Mouse (Mus musculus): ENCODE data around the gene Zfp184. TPM values are rescaled to one million over a fixed set of nuclear protein-coding genes. Genes with fewer than 3 reads are reported as not detected.
A peak's percentile ranks its signal among the peaks of the same experiment; 100 is the strongest.
"Not testable (repeated sequence)": the region's sequence is repeated elsewhere in the genome, so short reads cannot be mapped to it uniquely, and the experiment has no call there.

The Zfp184 gene
- total and polyA plus RNA-seq, 3 experiments: 0.42 to 1.0 TPM; not detected in 1

DNA sequence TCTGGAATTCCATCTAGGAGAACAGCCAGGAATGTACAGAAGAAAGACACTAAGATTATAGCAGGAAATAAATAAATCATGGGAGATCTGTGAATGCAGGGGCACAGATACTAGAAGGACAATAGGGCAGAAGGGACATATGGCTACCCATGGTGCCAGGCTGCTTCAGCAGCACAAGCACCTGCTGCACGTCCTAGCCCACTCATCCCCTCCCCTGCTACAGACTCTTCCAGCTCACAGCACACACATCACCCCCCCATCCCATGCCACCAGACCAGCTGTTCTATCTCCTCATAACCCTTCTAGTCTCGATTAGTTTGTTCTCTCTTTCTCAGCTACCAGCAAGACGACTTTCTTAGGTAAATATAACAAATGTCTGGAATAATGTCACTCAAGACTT is 41.4 kb upstream of the Zfp184 start:
- peaks cover 0 to 8% of the 10 kb centered on the region in 2 experiments; a peak in 2 of 4 replicates for H3K36me3 ChIP-seq (ENCODE audit: control insufficient read depth in 1 of 2, insufficient read depth in 2 of 2, low read length in 2 of 2)
- peaks cover 0 to 4% of the 10 kb centered on the region in 2 experiments; a peak in 1 of 4 replicates for H3K4me1 ChIP-seq (ENCODE audit: control insufficient read depth in 1 of 2, insufficient read depth in 2 of 2, low read length in 2 of 2)
- no peaks in the 10 kb centered on the region for H3K79me2 ChIP-seq (ENCODE audit: control insufficient read depth, insufficient read depth, low read length, poor library complexity)
- no peaks in the 10 kb centered on the region; a peak in 1 of 4 replicates for H3K27me3 ChIP-seq (ENCODE audit: control insufficient read depth in 1 of 2, insufficient read depth in 2 of 2, low read length in 2 of 2)
- no peak for DNase-seq (ENCODE audit: low read depth, low spot score)
- H3K9me3 ChIP-seq (replicated peaks; ENCODE audit: insufficient read depth, low read length): no peaks in the 10 kb centered on the region
- TF ChIP-seq MAX (IDR thresholded peaks at IDR 0.05; ENCODE audit: low read length) (no peak), JUND (IDR thresholded peaks at IDR 0.05; ENCODE audit: low read depth, low read length) (no peak), TBP (IDR thresholded peaks at IDR 0.05; ENCODE audit: low read depth, low read length) (no peak), ZKSCAN1 (IDR thresholded peaks at IDR 0.05; ENCODE audit: low read depth, low read length) (no peak), ZMIZ1 (IDR thresholded peaks at IDR 0.05; ENCODE audit: low read depth, low read length) (no peak), NRF1 (IDR thresholded peaks at IDR 0.05; ENCODE audit: insufficient read depth, low read depth, low read length, poor library complexity, severe bottlenecking) (no peak), HCFC1 (IDR thresholded peaks at IDR 0.05; ENCODE audit: low read depth, low read length) (no peak), MYB (IDR thresholded peaks at IDR 0.05; ENCODE audit: low read depth, low read length) (no peak), GATA1 (IDR thresholded peaks at IDR 0.05; ENCODE audit: low read depth, low read length) (no peak), TAL1 (IDR thresholded peaks at IDR 0.05; ENCODE audit: low read length) (no peak), BHLHE40 (IDR thresholded peaks at IDR 0.05; ENCODE audit: borderline replicate concordance, low read depth, low read length) (no peak), UBTF (IDR thresholded peaks at IDR 0.05; ENCODE audit: borderline replicate concordance, insufficient read depth, low read depth, low read length) (no peak), SMC3 (IDR thresholded peaks at IDR 0.05; ENCODE audit: low read depth, low read length) (no peak), CHD2 (IDR thresholded peaks at IDR 0.05; ENCODE audit: low read length) (no peak), RCOR1 (IDR thresholded peaks at IDR 0.05; ENCODE audit: low read depth, low read length) (no peak), ETS1 (IDR thresholded peaks at IDR 0.05; ENCODE audit: low read depth, low read length) (no peak), KAT2A (conservative IDR thresholded peaks at IDR 0.05; ENCODE audit: low read depth, low read length) (no peak)
- H3K27ac ChIP-seq (ENCODE audit: control insufficient read depth, low read depth, low read length): no peak overlapping the region
- no peak overlapping the region for H3K9ac ChIP-seq (ENCODE audit: control insufficient read depth, low read depth, low read length, poor library complexity, severe bottlenecking)
- H3K4me3 ChIP-seq (ENCODE audit: control insufficient read depth in 1 of 2, insufficient read depth in 1 of 2, low read depth in 2 of 2, low read length in 2 of 2): no peak overlapping the region

DNA sequence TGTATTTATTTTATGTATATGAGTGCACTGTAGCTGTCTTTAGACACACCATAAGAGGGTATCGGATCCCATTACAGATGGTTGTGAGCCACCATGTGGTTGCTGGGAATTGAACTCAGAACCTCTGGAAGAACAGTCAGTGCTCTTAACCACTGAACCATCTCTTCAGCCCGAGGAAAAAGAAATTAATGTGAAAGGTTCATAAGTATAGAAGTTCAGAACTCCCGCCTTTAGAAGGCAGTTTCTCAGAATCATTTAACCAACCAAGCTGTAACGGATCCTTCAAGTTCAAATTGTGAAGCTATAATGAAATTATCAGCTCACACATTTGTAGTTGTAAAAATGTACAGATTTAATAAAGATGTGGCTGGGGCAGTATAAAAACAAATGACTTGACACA is 40.8 kb upstream of the Zfp184 start:
- H3K4me3 ChIP-seq (ENCODE audit: control insufficient read depth in 1 of 2, insufficient read depth in 1 of 2, low read depth in 2 of 2, low read length in 2 of 2); DNase-seq (ENCODE audit: low read depth, low spot score); H3K27me3 ChIP-seq (ENCODE audit: control insufficient read depth in 1 of 2, insufficient read depth in 2 of 2, low read length in 2 of 2); H3K9ac ChIP-seq (ENCODE audit: control insufficient read depth, low read depth, low read length, poor library complexity, severe bottlenecking); H3K9me3 ChIP-seq (replicated peaks; ENCODE audit: insufficient read depth, low read length); H3K4me1 ChIP-seq (ENCODE audit: control insufficient read depth in 1 of 2, insufficient read depth in 2 of 2, low read length in 2 of 2); H3K27ac ChIP-seq (ENCODE audit: control insufficient read depth, low read depth, low read length); H3K79me2 ChIP-seq (ENCODE audit: control insufficient read depth, insufficient read depth, low read length, poor library complexity): not testable (repeated sequence)
- peaks cover 0 to 11% of the 10 kb centered on the region in 2 experiments; a peak in 2 of 4 replicates for H3K36me3 ChIP-seq (ENCODE audit: control insufficient read depth in 1 of 2, insufficient read depth in 2 of 2, low read length in 2 of 2)
- peak; percentile 89 for TF ChIP-seq TBP (IDR thresholded peaks at IDR 0.05; ENCODE audit: low read depth, low read length)
